Mouse (Mus musculus) liver, adult 2 months (tissue): ENCODE data around the gene St3gal5. TPM values are rescaled to one million over a fixed set of nuclear protein-coding genes. Genes with fewer than 3 reads are reported as not detected.
"Not testable (repeated sequence)": the region's sequence is repeated elsewhere in the genome, so short reads cannot be mapped to it uniquely, and the experiment has no call there.

Experiments used
- DNase-seq: peaks from one replicate; pipeline ENCODE4 v3.0.0-alpha.2; 2011; ENCODE audit warnings: low read depth, low spot score; ENCODE audit errors: extremely low read depth
- H3K27ac ChIP-seq: fragments of 200-500 bp; replicated peaks from 2 replicates; pipeline ENCODE4 v1.5.1; 2012; ENCODE audit warnings: low read depth, mild to moderate bottlenecking, control low read depth, inconsistent platforms, low read length; ENCODE audit not compliant: insufficient read depth
- H3K27me3 ChIP-seq: fragments of 200-500 bp; 2 replicates; pipeline ENCODE4 v1.6.1; 2012; ENCODE audit warnings: mild to moderate bottlenecking, moderate library complexity, low read length, inconsistent platforms; ENCODE audit not compliant: control insufficient read depth, insufficient read depth
- H3K36me3 ChIP-seq: fragments of 200-500 bp; 2 replicates; pipeline ENCODE4 v1.6.1; 2012; ENCODE audit warnings: low read length, inconsistent platforms; ENCODE audit not compliant: control insufficient read depth, insufficient read depth
- H3K4me1 ChIP-seq: fragments of 200-500 bp; 2 replicates; pipeline ENCODE4 v1.6.1; 2011; ENCODE audit warnings: low read length; ENCODE audit not compliant: control insufficient read depth, insufficient read depth
- H3K4me3 ChIP-seq: fragments of 200-500 bp; 2 replicates; pipeline ENCODE4 v1.5.1; 2011; ENCODE audit warnings: low read depth, mild to moderate bottlenecking, control low read depth, low read length, moderate library complexity; ENCODE audit not compliant: insufficient read depth
- H3K79me2 ChIP-seq: fragments of 200-500 bp; 2 replicates; pipeline ENCODE4 v1.6.1; 2012; ENCODE audit warnings: inconsistent platforms, mild to moderate bottlenecking, low read length, moderate library complexity; ENCODE audit not compliant: control insufficient read depth, insufficient read depth
- H3K9ac ChIP-seq: fragments of 200-500 bp; 2 replicates; pipeline ENCODE4 v1.6.1; 2012; ENCODE audit warnings: low read depth, mild to moderate bottlenecking, control low read depth, inconsistent platforms, low read length
- CTCF ChIP-seq: fragments of 200-500 bp; IDR thresholded peaks from 2 replicates; pipeline ENCODE4 v1.5.1; 2011; ENCODE audit warnings: low read depth, low read length, control low read depth
- POLR2A ChIP-seq: fragments of 200-500 bp; IDR thresholded peaks from 2 replicates; pipeline ENCODE4 v1.6.1; 2011; ENCODE audit warnings: low read length, control low read depth; ENCODE audit not compliant: insufficient read depth; ENCODE audit errors: extremely low read depth
- WGBS: fragments of 180-500 bp; shearing (Covaris S2); methylation state at CpG from one replicate; pipeline ENCODE4 v1.1.7; 2018; 5-methylcytosine and 5-hydroxymethylcytosine counted together
- polyA plus RNA-seq: library from polyadenylated mRNA; depleted of rRNA; stranded (reverse); fragments of >200 nt; gene quantifications from 2 replicates; pipeline ENCODE4 v1.2.3, GENCODE M21; 2012
- total RNA-seq: library from RNA; depleted of rRNA; stranded (reverse); fragments of >200 nt; gene quantifications from 2 replicates; pipeline ENCODE4 v1.2.3, GENCODE M21; 2014

St3gal5 gene
- total and polyA plus RNA-seq, 2 experiments: 61.4 to 162 TPM

DNA sequence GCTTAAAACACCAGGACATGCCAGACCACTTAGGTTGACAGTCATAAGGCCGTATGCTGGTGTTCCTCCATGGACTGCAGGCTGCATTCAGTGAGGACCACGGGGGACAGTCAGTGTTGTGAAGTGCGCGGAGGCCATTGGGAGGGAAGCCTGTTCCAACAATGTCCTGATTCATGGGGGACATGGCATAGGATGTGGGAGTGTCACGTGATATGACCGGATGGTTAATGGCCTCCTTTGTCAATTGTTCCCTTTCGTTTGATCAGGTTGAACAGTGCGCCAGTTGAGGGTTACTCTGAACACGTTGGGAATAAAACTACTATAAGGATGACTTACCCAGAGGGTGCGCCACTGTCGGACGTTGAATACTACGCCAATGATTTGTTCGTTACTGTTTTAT, 49.4 kb downstream of the St3gal5 start:
- peaks cover 25% of the 10 kb centered on the region for H3K4me1 ChIP-seq
- no peak for DNase-seq
- H3K27ac ChIP-seq: no peak overlapping the region; the same call in 1 of the 2 replicates
- H3K4me3 ChIP-seq: no peak overlapping the region
- H3K9ac ChIP-seq: no peak overlapping the region
- no peaks in the 10 kb centered on the region for H3K27me3 ChIP-seq
- H3K79me2 ChIP-seq: no peaks in the 10 kb centered on the region
- WGBS: 93% methylated on average over 14 of the region's 14 CpGs
- TF ChIP-seq POLR2A (no peak), CTCF (no peak)
- peaks cover 79% of the 10 kb centered on the region for H3K36me3 ChIP-seq

DNA sequence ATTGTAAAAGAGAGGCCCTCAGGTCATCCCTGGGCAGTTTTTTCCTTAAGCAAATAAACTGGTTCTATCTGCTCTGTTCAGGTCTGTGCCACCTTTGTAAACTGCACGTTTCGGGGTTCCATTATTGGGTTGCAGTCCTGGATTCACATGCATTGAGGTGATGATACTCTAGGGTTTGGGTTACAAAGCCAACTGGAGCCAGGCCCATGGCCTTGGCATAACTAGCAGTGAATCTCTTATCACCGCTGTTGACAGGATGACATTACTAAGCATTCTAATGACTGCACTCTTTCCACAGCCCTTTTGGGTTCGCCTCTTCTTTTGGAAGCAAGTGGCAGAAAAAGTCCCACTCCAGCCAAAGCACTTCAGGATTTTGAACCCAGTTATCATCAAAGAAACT, 51.3 kb downstream of the St3gal5 start:
- Histone ChIP-seq H3K27ac (peak overlapping the region; percentile 67), H3K36me3 (peaks cover 80% of the 10 kb centered on the region), H3K9ac (no peak overlapping the region), H3K4me1 (peaks cover 20% of the 10 kb centered on the region), H3K27me3 (no peaks in the 10 kb centered on the region), H3K4me3 (no peak overlapping the region), H3K79me2 (no peaks in the 10 kb centered on the region)
- 25% methylated on average over 4 of the region's 4 CpGs for WGBS
- DNase-seq: peak; percentile 98
- TF ChIP-seq CTCF: no peak
- TF ChIP-seq POLR2A: no peak

DNA sequence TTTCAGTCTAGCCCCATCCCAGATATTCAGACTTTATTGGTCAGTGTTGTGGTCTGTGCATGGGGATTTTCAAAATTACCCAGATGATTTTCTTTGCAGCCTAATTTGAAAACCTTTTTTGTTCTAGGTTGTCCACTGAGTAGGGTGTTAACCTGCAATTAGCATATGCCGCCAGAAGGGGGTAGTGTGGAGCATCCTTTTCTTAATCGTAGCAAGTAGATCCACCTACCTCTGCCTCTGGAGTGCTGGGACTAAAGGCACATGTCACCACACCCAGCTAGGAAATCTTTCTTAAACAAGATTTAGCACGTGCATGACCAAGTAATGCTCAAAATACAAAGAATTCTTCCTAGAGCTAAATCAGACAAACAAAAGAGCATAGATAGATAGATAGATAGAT, 52.4 kb downstream of the St3gal5 start:
- 88% methylated on average over 3 of the region's 3 CpGs for WGBS
- H3K79me2 ChIP-seq: no peaks in the 10 kb centered on the region
- H3K9ac ChIP-seq: no peak overlapping the region
- no peak overlapping the region for H3K4me3 ChIP-seq
- no peak for TF ChIP-seq CTCF
- no peak for TF ChIP-seq POLR2A
- H3K36me3 ChIP-seq: peaks cover 74% of the 10 kb centered on the region
- no peak overlapping the region for H3K27ac ChIP-seq
- H3K4me1 ChIP-seq: peaks cover 13% of the 10 kb centered on the region
- no peak for DNase-seq
- no peaks in the 10 kb centered on the region for H3K27me3 ChIP-seq

DNA sequence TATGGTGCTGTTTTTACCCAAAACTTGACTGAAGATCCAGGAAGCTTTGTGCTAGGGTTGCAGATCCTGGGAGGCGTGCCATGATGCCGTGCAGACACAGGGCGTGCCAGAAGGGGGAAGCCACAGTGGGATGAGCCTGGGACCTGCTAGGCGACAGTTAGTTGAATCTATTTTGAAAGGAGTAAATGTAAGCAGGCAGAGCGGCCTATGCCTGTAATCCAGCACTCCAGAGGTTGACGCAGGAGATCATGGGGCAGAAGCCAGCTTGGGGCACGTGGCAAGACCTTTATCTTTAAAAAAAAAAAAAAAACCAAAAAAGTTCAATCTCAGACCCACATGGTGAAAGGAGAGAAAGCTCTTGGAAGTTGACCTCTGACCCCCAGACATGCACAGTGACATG, 55.3 kb downstream of the St3gal5 start:
- H3K27ac ChIP-seq: peak overlapping the region; percentile 30
- H3K4me3 ChIP-seq: no peak overlapping the region
- peaks cover 5% of the 10 kb centered on the region; the same call in 1 of the 2 replicates for H3K4me1 ChIP-seq
- WGBS: 47% methylated on average over 7 of the region's 7 CpGs
- TF ChIP-seq CTCF (no peak), POLR2A (no peak)
- DNase-seq: peak; percentile 70
- H3K36me3 ChIP-seq: peaks cover 58% of the 10 kb centered on the region
- no peaks in the 10 kb centered on the region for H3K27me3 ChIP-seq
- no peak overlapping the region for H3K9ac ChIP-seq
- H3K79me2 ChIP-seq: no peaks in the 10 kb centered on the region

DNA sequence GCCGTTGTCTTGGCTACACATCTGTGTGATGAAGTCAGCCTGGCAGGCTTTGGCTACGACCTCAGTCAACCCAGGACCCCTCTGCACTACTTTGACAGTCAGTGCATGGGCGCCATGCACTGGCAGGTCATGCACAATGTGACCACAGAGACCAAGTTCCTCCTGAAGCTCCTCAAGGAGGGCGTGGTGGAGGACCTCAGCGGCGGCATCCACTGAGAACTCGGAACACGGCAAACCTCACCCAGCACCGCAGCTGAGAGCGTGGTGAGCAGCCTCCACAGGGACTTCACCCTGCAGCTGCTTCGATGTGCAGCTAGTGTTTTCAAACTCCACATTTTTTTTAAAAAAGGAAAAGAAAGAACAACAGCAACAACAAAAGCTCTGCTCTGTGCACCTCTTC, 56.1 kb downstream of the St3gal5 start:
- peak; percentile 41 for DNase-seq
- Histone ChIP-seq H3K36me3 (peaks cover 52% of the 10 kb centered on the region), H3K27ac (0 out of 2 replicates have a peak overlapping the region, but pooled peaks have one; percentile 3), H3K27me3 (no peaks in the 10 kb centered on the region), H3K9ac (no peak overlapping the region), H3K4me3 (no peak overlapping the region), H3K79me2 (no peaks in the 10 kb centered on the region), H3K4me1 (peaks cover 6% of the 10 kb centered on the region; the same call in 1 of the 2 replicates)
- TF ChIP-seq CTCF (no peak), POLR2A (no peak)
- 77% methylated on average over 11 of the region's 11 CpGs for WGBS

DNA sequence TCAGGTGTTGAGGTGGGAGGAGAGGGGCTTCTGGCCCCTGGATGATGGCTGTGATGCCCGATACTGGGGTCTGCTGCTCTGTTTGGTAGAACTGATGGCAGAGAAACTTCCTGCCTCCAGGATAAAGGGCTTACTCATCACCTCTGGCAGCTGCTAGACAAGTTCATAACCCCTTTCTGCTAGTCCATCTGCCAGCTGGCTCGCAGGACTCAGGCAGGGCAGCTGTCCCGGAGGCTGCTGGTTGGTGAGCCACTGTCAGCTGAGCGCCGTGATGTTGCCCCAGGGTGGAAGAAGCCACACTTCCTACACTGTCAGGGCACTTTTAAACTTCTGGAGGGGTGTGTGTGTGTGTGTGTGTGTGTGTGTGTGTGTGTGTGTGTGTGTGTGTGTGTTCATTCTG, 56.6 kb downstream of the St3gal5 start:
- peak; percentile 86 for DNase-seq

More for the DNA sequence above, 56.6 kb downstream of the St3gal5 start:
- not testable (repeated sequence) for H3K9ac ChIP-seq, H3K27me3 ChIP-seq, H3K4me1 ChIP-seq, H3K27ac ChIP-seq, H3K79me2 ChIP-seq, H3K4me3 ChIP-seq
- WGBS: 2% methylated on average over 5 of the region's 5 CpGs
- H3K36me3 ChIP-seq: peaks cover 46% of the 10 kb centered on the region
